Mouse (Mus musculus) liver, postnatal 0 days (tissue): ENCODE data around the gene Use1.

Experiments used
- CTCF ChIP-seq: sonication (generic); IDR thresholded peaks from 2 replicates; pipeline ENCODE4 v1.5.1; 2016; ENCODE audit warnings: antibody characterized with exemption, low read depth
- EP300 ChIP-seq: IDR thresholded peaks from 2 replicates; pipeline ENCODE4 v1.6.1; 2016; ENCODE audit warnings: antibody characterized with exemption, low read depth, mild to moderate bottlenecking

- no peak for TF ChIP-seq CTCF
- TF ChIP-seq EP300 = no peak
These were observed 43.7 kb upstream of the Use1 start for GRCm38 (mm10) chr8:71322939-71323338.
